In the genomic region with DNA sequence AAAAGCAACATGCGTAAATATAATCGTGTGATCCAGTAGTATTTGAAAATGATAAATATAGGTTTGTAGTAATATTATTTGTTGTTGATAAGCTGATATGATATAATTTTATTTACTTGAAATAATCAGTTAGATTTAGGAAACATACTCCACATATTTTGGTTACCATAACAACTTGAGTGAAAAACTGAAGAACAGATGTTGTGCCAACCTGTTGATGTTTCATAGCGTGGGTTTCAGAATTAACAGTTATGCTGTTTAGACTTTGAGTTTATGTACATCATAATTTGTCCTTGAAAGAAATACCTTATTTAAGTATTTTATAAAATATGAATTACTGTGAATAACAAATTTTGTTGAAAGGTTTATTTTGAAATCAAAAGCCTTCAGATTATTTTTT, we compare ENCODE assay signal across 15 mouse cellular contexts.
"Had no signal": no experiment of that assay in that cellular context is flagged by ENCODE, and none has a peak within 500 bp of the region (broad histone marks: within the 10 kb centered on the region; RNA-seq: fewer than 3 reads in every experiment).

No protein-coding gene starts in this region.

- ATAC-seq: midbrain, embryonic 13.5 days; midbrain, embryonic 15.5 days had no signal

- H3K4me2 ChIP-seq: lung, embryonic 14.5 days; midbrain, embryonic 11.5 days; midbrain, embryonic 13.5 days; midbrain, embryonic 15.5 days; neural tube, embryonic 12.5 days; stomach, embryonic 15.5 days had no signal

- H3K36me3 ChIP-seq: midbrain, embryonic 13.5 days; midbrain, embryonic 15.5 days; neural tube, embryonic 12.5 days; stomach, embryonic 15.5 days had no signal

- H3K9ac ChIP-seq: lung, embryonic 14.5 days; midbrain, embryonic 13.5 days; midbrain, embryonic 15.5 days; neural tube, embryonic 12.5 days; stomach, embryonic 15.5 days had no signal

- H3K9me3 ChIP-seq: megakaryocyte, embryonic 14.5 days; midbrain, embryonic 13.5 days; midbrain, embryonic 15.5 days; neural tube, embryonic 12.5 days; stomach, embryonic 15.5 days had no signal

- DNase-seq: lung, adult 18-20 months; lung, embryonic 14.5 days; lung, postnatal 10 days; lung, postnatal 4 days; right cerebral cortex, postnatal 14 days; thymus, adult 18-20 months; thymus, postnatal 14 days; thymus, postnatal 36 days had no signal

- H3K4me3 ChIP-seq: megakaryocyte, embryonic 14.5 days; midbrain, embryonic 13.5 days; midbrain, embryonic 15.5 days; neural tube, embryonic 12.5 days; stomach, embryonic 15.5 days had no signal

- H3K4me1 ChIP-seq: midbrain, embryonic 13.5 days; midbrain, embryonic 15.5 days; neural tube, embryonic 12.5 days; stomach, embryonic 15.5 days had no signal

- H3K27me3 ChIP-seq: megakaryocyte, embryonic 14.5 days; midbrain, embryonic 13.5 days; midbrain, embryonic 15.5 days; neural tube, embryonic 12.5 days; stomach, embryonic 15.5 days had no signal

- H3K27ac ChIP-seq: midbrain, embryonic 13.5 days; midbrain, embryonic 15.5 days; neural tube, embryonic 12.5 days; stomach, embryonic 15.5 days; stomach, postnatal 0 days had no signal
